Mouse (Mus musculus): ENCODE results near the gene Rbpms2. TPM values are rescaled to one million over a fixed set of nuclear protein-coding genes. Genes with fewer than 3 reads are reported as not detected.

Gene Rbpms2
- polyA plus RNA-seq, 1 experiment from 2014 or later, result 3.1 TPM

- Histone ChIP-seq H3K27ac (replicated peaks) (no peak overlapping the region), H3K27me3 (replicated peaks) (peaks cover 12% of the 10 kb centered on the region; the same call in 1 of the 2 replicates), H3K4me2 (no peak overlapping the region), H3K4me1 (no peaks in the 10 kb centered on the region), H3K4me3 (replicated peaks) (no peak overlapping the region), H3K9me3 (replicated peaks) (no peaks in the 10 kb centered on the region), H3K36me3 (no peaks in the 10 kb centered on the region), H3K9ac (replicated peaks) (no peak overlapping the region)
- 92% methylated on average over 5 of the region's 5 CpGs for WGBS
- no peak for ATAC-seq (ENCODE audit: low FRiP score)
Measured at GRCm38 (mm10) chr9:65622826-65623225, 6.6 kb upstream of the Rbpms2 start.

GRCm38 (mm10) chr9:65624266-65624665 is 5.2 kb upstream of the Rbpms2 start:
- H3K9ac ChIP-seq (replicated peaks), result no peak overlapping the region
- H3K27me3 ChIP-seq (replicated peaks), result peaks cover 24% of the 10 kb centered on the region
- no peak for ATAC-seq (ENCODE audit: low FRiP score)
- WGBS, result 75% methylated on average over 2 of the region's 2 CpGs
- no peak overlapping the region for H3K27ac ChIP-seq (replicated peaks)
- no peaks in the 10 kb centered on the region for H3K36me3 ChIP-seq
- no peak overlapping the region for H3K4me3 ChIP-seq (replicated peaks)
- peaks cover 5% of the 10 kb centered on the region for H3K4me1 ChIP-seq
- no peaks in the 10 kb centered on the region for H3K9me3 ChIP-seq (replicated peaks)
- H3K4me2 ChIP-seq, result no peak overlapping the region

GRCm38 (mm10) chr9:65629767-65630630 is 551 bp downstream of the Rbpms2 start:
- H3K4me2 ChIP-seq, result peak overlapping the region; percentile 93
- H3K9ac ChIP-seq (replicated peaks), result peak overlapping the region; percentile 51
- peak overlapping the region; percentile 56 for H3K4me3 ChIP-seq (replicated peaks)
- no peak overlapping the region; the same call in 1 of the 2 replicates for H3K27ac ChIP-seq (replicated peaks)
- no peaks in the 10 kb centered on the region for H3K9me3 ChIP-seq (replicated peaks)
- under 1% methylated on average over 62 of the region's 83 CpGs for WGBS
- peaks cover 25% of the 10 kb centered on the region for H3K4me1 ChIP-seq
- H3K27me3 ChIP-seq (replicated peaks), result peaks cover 48% of the 10 kb centered on the region
- ATAC-seq (ENCODE audit: low FRiP score), result peak; percentile 82
- H3K36me3 ChIP-seq, result no peaks in the 10 kb centered on the region

- H3K9me3 ChIP-seq (replicated peaks), result no peaks in the 10 kb centered on the region
- under 1% methylated on average over 64 of the region's 78 CpGs for WGBS
- peaks cover 48% of the 10 kb centered on the region for H3K27me3 ChIP-seq (replicated peaks)
- peaks cover 25% of the 10 kb centered on the region for H3K4me1 ChIP-seq
- H3K36me3 ChIP-seq, result no peaks in the 10 kb centered on the region
- H3K4me3 ChIP-seq (replicated peaks), result peak overlapping the region; percentile 56
- peak overlapping the region; percentile 93 for H3K4me2 ChIP-seq
- peak; percentile 63 for ATAC-seq (ENCODE audit: low FRiP score)
- H3K27ac ChIP-seq (replicated peaks), result 0 out of 2 replicates have a peak overlapping the region, but pooled peaks have one; percentile 28
- peak overlapping the region; percentile 51 for H3K9ac ChIP-seq (replicated peaks)
Measured at GRCm38 (mm10) chr9:65630631-65631353, 1.3 kb downstream of the Rbpms2 start.

- H3K4me1 ChIP-seq, result peaks cover 25% of the 10 kb centered on the region
- no peak overlapping the region for H3K27ac ChIP-seq (replicated peaks)
- no peaks in the 10 kb centered on the region for H3K9me3 ChIP-seq (replicated peaks)
- no peaks in the 10 kb centered on the region for H3K36me3 ChIP-seq
- peak overlapping the region; percentile 56 for H3K4me3 ChIP-seq (replicated peaks)
- no peak for ATAC-seq (ENCODE audit: low FRiP score)
- H3K27me3 ChIP-seq (replicated peaks), result peaks cover 45% of the 10 kb centered on the region
- H3K4me2 ChIP-seq, result peak overlapping the region; percentile 93
- WGBS, result 22% methylated on average over 16 of the region's 16 CpGs
- H3K9ac ChIP-seq (replicated peaks), result peak overlapping the region; percentile 51; the same call in 1 of the 2 replicates
Measured at GRCm38 (mm10) chr9:65631354-65632021, 2.0 kb downstream of the Rbpms2 start.

- WGBS, result 78% methylated on average over 1 of the region's 1 CpGs
- Histone ChIP-seq H3K36me3 (no peaks in the 10 kb centered on the region), H3K4me3 (replicated peaks) (no peak overlapping the region), H3K9me3 (replicated peaks) (no peaks in the 10 kb centered on the region), H3K9ac (replicated peaks) (no peak overlapping the region), H3K4me1 (peaks cover 10% of the 10 kb centered on the region), H3K4me2 (no peak overlapping the region), H3K27me3 (replicated peaks) (peaks cover 20% of the 10 kb centered on the region), H3K27ac (replicated peaks) (no peak overlapping the region)
- no peak for ATAC-seq (ENCODE audit: low FRiP score)
Measured at GRCm38 (mm10) chr9:65635766-65636165, 6.3 kb downstream of the Rbpms2 start.

- no peak overlapping the region for H3K4me2 ChIP-seq
- H3K36me3 ChIP-seq, result no peaks in the 10 kb centered on the region
- no peak for ATAC-seq (ENCODE audit: low FRiP score)
- H3K4me3 ChIP-seq (replicated peaks), result no peak overlapping the region
- no peak overlapping the region for H3K27ac ChIP-seq (replicated peaks)
- no peaks in the 10 kb centered on the region for H3K9me3 ChIP-seq (replicated peaks)
- peaks cover 9% of the 10 kb centered on the region for H3K27me3 ChIP-seq (replicated peaks)
- H3K4me1 ChIP-seq, result 0 out of 2 replicates have a peak, but pooled peaks cover 4% of the 10 kb centered on the region
- 90% methylated on average over 4 of the region's 4 CpGs for WGBS
- no peak overlapping the region for H3K9ac ChIP-seq (replicated peaks)
Measured at GRCm38 (mm10) chr9:65636926-65637325, 7.5 kb downstream of the Rbpms2 start.

GRCm38 (mm10) chr9:65639065-65639464 is 9.6 kb downstream of the Rbpms2 start:
- Histone ChIP-seq H3K36me3 (no peaks in the 10 kb centered on the region), H3K9me3 (replicated peaks) (no peaks in the 10 kb centered on the region), H3K27ac (replicated peaks) (no peak overlapping the region), H3K27me3 (replicated peaks) (no peaks in the 10 kb centered on the region), H3K4me3 (replicated peaks) (no peak overlapping the region), H3K9ac (replicated peaks) (no peak overlapping the region), H3K4me2 (no peak overlapping the region), H3K4me1 (0 out of 2 replicates have a peak, but pooled peaks cover 4% of the 10 kb centered on the region)
- ATAC-seq (ENCODE audit: low FRiP score), result no peak
- WGBS, result 57% methylated on average over 5 of the region's 5 CpGs

GRCm38 (mm10) chr9:65640838-65641410 is 11.5 kb downstream of the Rbpms2 start:
- Histone ChIP-seq H3K4me3 (replicated peaks) (no peak overlapping the region), H3K36me3 (no peaks in the 10 kb centered on the region), H3K4me2 (no peak overlapping the region), H3K9ac (replicated peaks) (no peak overlapping the region), H3K4me1 (0 out of 2 replicates have a peak, but pooled peaks cover 4% of the 10 kb centered on the region), H3K27me3 (replicated peaks) (no peaks in the 10 kb centered on the region), H3K9me3 (replicated peaks) (no peaks in the 10 kb centered on the region), H3K27ac (replicated peaks) (no peak overlapping the region)
- no peak for ATAC-seq (ENCODE audit: low FRiP score)
- 3% methylated on average over 5 of the region's 5 CpGs for WGBS

- Histone ChIP-seq H3K4me1 (0 out of 2 replicates have a peak, but pooled peaks cover 4% of the 10 kb centered on the region), H3K4me2 (no peak overlapping the region), H3K36me3 (no peaks in the 10 kb centered on the region), H3K4me3 (replicated peaks) (no peak overlapping the region), H3K27me3 (replicated peaks) (no peaks in the 10 kb centered on the region), H3K9me3 (replicated peaks) (no peaks in the 10 kb centered on the region), H3K9ac (replicated peaks) (no peak overlapping the region), H3K27ac (replicated peaks) (no peak overlapping the region)
- no peak for ATAC-seq (ENCODE audit: low FRiP score)
- whole genome bisulfite sequencing, result 7% methylated on average over 12 of the region's 12 CpGs
Measured at GRCm38 (mm10) chr9:65641446-65642052, 12.1 kb downstream of the Rbpms2 start.

- no peak for ATAC-seq (ENCODE audit: low FRiP score)
- H3K9ac ChIP-seq (replicated peaks), result no peak overlapping the region
- H3K4me3 ChIP-seq (replicated peaks), result no peak overlapping the region
- no peak overlapping the region for H3K27ac ChIP-seq (replicated peaks)
- no peak overlapping the region for H3K4me2 ChIP-seq
- 0 out of 2 replicates have a peak, but pooled peaks cover 4% of the 10 kb centered on the region for H3K4me1 ChIP-seq
- H3K36me3 ChIP-seq, result no peaks in the 10 kb centered on the region
- H3K9me3 ChIP-seq (replicated peaks), result no peaks in the 10 kb centered on the region
- H3K27me3 ChIP-seq (replicated peaks), result no peaks in the 10 kb centered on the region
Measured at GRCm38 (mm10) chr9:65642546-65642945, 13.1 kb downstream of the Rbpms2 start.
